Mouse (Mus musculus) embryo, embryonic 9.5 days (tissue): ENCODE measurements at regions not wholly inside any gene's neighbourhood (a gene's known extent, or its start where the extent isn't known, plus 50 kb on each side); places are given as distances from the start of the nearest gene placed in this dataset.

Experiments
- DNase-seq: peaks from one replicate; pipeline ENCODE4 v3.0.0-alpha.2; 2017; ENCODE audit errors: extremely low spot score

- DNase-seq: peak; percentile 17
Measured at GRCm38 (mm10) chr13:43913476-43913875, 128.9 kb downstream of the Cd83 start.

DNA sequence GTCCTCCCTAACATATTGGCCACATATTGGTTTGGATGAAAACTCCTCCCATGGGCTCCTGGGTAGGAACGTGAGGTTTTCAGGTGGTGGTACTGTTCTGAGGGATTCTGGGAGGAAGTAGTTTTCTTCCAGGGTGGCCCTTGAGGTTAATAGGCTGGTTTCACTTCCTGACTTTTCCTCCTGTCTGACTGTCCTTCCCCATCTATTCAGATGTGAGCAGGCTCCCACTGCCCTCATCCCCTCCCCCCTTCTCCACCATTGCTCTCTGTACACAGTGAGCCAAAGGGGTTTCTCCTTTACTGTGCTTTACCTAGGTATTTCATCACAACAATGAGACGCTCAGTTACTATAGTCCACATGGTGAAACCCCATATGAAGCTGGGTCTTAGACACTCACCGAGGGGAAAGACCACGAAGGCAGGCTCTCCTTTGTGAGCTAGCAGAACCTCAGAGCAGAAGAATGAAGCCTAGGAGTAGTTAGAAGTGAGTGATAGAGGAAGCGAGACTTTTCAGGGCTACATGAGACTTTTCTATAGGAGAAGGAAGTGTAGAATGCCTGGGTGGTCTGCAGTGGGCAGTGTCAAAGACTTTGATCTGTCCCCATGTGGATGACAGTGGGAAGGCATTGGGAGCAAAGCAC lies 135.3 kb downstream of the Cd83 start:
- DNase-seq: no peak

DNA sequence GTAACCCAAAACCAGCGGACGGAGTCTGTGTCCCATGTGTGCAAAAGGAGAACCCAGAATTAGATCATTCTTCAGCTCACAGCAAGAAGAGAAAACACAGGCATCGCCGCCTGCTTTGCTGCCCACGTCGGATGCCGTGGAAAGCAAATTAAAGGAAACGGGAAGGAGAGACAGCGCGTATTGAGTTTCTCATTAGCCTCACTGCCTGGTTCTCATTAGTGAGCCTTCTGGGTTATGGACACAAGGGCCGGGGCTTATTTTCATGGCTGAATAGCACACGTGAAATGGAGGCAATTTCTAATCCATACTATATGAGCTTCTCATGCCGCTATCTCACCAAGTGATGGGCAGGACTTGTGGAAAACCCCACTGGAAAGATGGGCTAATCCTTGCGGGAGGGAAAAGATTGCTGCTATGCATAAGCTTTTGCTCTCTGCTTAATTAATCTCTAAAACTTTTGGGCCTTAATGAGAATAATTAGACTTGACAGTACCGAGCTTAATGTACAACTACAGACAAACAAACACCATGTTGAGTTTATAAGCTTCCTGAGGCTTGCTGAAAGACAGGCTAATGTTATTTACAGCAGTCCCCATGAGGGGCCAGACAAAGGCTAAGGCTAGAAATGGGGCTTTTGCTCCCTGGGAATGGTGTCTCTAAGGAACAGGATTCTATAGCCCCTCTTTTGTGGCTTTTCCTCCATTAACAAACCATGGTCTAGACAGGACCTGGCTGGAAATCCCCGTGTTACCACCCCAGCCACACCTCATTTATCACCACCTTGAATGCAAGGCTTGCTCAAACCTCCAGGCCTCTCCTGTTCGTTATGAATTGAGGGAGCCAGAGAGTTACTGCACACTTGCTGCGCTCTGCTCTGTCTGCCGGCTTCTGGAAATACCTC lies 145.8 kb downstream of the Cd83 start:
- peak; percentile 20 for DNase-seq

GRCm38 (mm10) chr13:43932946-43933345 lies 148.4 kb downstream of the Cd83 start:
- no peak for DNase-seq

GRCm38 (mm10) chr13:43935284-43935683 lies 150.7 kb downstream of the Cd83 start:
- DNase-seq: no peak

- DNase-seq: no peak
Measured at GRCm38 (mm10) chr13:43936504-43936903, 151.9 kb downstream of the Cd83 start.

- no peak for DNase-seq
Measured at GRCm38 (mm10) chr13:43938611-43939010, 154.0 kb downstream of the Cd83 start.

DNA sequence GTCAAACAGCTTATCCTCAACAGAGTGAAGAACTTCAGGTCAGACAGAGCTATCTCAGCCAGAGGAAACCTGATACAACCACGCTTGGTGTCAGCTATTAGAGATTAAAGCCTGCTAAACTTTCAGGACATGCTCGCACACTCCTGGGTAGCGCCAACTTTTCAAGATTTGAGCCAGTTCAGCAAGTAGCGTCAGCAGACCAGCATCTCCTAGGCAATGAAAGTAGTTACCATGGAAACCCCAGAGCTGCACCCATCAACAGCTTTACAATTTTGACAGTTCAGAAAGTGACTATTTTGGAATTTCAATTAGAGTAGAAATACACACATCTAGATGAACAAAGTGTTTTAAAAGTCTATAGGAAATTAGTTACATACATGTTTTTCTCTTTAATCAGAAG lies 154.8 kb downstream of the Cd83 start:
- DNase-seq: no peak

GRCm38 (mm10) chr13:43941731-43942130 lies 157.2 kb downstream of the Cd83 start:
- no peak for DNase-seq

DNA sequence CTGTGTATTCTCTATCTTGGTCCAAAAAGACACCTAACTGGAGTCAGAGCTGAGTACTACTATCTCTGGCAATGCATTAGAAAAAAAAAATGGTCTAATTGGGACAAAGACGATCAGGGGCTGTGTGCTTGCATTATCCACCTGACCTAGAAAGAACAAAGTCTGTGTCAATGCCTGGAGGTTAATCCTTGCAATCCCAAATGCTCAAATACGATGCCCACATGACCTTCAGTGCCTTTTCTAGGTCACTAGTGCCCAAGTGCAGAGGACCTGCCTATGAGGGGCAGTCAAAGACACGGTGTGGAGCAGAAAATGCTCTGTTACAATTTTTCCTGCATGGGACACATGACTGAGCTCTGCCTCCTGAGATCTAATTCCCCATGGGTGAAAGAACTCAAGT lies 164.0 kb downstream of the Cd83 start:
- no peak for DNase-seq

- no peak for DNase-seq
Measured at GRCm38 (mm10) chr13:43949740-43950643, 165.4 kb downstream of the Cd83 start.

DNA sequence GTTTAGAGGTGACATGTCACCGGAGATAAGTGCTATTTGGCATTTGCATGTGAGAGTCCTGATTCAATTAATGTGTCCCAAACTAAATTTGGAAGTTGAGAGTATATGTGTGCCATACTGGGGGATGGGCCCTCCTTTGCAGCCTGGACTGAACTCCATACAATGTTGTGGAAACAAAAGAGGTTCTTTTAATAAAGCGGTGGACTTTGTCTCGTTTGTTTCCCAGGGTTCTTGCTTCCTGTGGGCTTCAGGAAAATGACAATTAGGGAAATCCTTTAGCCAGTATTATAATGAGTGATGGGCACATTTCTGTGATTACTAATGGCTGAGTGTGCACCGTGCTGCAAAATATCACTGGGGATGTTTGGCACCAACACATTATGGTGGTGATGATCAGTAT lies 167.9 kb downstream of the Cd83 start:
- no peak for DNase-seq

GRCm38 (mm10) chr13:43952972-43953592 lies 168.5 kb downstream of the Cd83 start:
- no peak for DNase-seq

DNA sequence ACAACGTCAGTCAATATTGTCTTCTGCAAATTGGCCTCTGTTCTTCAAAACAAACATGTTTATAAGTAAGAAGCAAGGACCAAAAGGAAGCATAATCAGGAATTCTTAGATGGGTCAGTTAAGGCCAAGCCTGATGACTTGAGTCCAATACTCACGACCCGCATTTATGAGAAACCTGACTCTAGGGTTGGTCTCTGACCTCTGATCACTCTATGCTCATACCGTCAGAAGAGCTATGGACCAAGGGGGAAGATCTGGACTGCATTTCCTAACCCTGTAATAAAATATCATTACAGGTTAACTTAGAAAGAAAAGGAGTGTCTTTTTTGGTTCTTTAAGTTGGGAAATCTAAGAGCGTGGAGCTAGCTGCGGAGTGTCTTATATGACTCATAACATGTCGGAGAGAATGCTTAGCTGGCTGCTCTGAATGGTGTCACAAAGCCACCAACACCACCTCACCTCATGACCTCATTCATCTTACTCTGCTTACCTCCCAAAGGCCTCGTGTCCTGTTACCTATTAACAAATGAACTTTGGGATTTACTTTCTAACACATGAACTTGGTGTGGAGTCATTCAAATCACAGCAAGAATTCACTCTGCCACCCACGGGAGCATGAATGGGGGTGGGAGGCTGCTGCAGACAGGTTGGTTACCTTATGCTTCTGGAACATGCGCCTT lies 170.3 kb downstream of the Cd83 start:
- DNase-seq: no peak

DNA sequence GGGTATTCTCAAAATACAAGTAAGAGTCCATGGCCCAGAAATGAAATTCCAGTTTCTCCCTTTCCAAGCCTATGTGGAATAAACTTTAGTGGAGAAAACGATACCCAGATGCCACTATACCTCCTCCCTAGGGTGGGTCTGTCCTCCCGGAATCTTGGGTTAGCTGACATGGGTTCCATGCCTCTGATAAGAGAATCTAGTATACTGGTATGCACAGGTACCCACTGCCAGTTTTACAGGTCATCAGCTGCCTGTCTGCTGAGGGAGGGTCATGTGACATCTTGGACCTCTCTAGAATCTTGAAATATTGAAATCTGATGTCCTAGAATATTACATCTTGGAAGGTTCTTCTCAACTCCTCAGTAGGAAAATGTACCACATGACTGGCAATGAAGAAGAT lies 172.5 kb downstream of the Cd83 start:
- no peak for DNase-seq

- no peak for DNase-seq
Measured at GRCm38 (mm10) chr13:43959121-43959572, 174.6 kb downstream of the Cd83 start.

DNA sequence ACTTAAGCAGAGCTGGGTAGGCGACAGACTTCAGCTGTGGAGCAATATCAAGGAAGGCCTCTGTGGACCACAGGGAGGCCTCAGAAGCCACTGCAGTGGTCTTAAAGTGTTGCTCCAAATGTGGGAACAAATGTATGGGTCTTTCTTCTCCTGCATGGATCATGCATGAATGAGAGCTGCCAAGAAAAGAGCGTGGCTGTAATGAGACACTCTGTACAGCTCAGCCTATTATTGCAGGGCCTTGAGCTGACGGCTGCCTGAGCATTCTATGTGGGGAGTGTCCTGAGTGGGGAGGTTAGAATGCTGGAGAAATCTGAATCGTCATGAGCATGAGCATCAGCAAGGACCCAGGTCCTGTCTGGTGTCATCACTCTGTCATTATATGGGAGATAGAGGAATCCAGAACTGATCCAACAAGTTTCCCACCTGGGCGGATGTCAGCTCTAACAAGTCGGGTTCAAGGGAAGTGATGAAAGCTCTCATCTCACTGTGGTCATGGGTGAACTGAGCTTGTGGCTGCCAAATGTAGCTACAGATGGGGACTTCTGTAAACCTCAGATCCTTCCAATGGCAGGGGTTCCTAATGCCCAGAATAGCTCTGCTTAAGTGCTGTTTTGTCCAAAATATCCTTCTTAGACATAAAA lies 176.6 kb downstream of the Cd83 start:
- DNase-seq: no peak

DNA sequence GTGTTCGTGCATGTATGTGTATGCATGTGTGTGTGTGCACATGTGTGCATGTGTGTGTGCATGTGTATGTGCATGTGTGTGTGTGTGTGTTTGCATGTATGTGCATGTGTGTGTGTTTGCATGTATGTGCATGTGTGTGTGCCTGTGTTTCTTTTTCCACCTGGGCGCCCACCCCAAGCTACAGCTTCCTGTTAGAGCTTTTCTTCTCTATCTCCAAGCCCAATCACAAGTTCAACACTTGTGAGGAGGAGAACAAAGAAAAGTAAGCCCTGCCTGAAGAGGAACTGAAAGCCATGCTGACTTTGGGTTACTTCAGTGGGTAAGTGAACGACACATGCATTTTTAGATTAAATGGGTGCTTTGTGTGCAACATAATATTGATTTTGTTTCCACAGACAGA lies 177.4 kb downstream of the Cd83 start:
- DNase-seq: no peak

- DNase-seq: no peak
Measured at GRCm38 (mm10) chr13:43963321-43963720, 178.7 kb downstream of the Cd83 start.

GRCm38 (mm10) chr13:43965256-43965905 lies 180.8 kb downstream of the Cd83 start:
- no peak for DNase-seq
